Mouse (Mus musculus): Measurements from ENCODE around the gene Alk. TPM values are rescaled to one million over a fixed set of nuclear protein-coding genes. Genes with fewer than 3 reads are reported as not detected.

Alk gene
- total and polyA plus RNA-seq, 3 experiments, result 0.02 TPM; not detected in 2

DNA sequence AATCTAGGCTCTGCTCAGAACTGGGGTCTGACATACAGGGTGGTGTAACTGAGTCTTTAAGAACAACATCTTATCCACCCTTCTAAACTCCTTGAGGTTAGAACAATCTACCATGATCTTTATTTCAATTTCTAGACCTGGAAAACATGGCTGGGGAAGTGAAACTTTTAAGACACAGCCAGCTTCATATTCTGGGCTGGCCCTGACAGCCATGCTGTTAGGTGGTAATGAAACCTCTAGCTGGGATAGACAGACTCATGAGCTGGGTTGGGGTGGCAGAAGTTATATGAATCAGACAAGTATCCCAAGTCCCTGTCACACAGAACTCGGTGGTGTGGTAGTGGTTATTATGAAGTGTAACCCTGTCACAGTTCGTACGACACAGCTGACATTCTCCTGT lies 541.4 kb downstream of the Alk start:
- 84% methylated on average over 3 of the region's 3 CpGs for WGBS
- TF ChIP-seq EP300 (IDR thresholded peaks at IDR 0.05; ENCODE audit: insufficient read depth, low read depth, low read length) (no peak), POLR2A (IDR thresholded peaks at IDR 0.05; ENCODE audit: insufficient read depth, low read depth, low read length) (no peak), CTCF (IDR thresholded peaks at IDR 0.05) (no peak)

DNA sequence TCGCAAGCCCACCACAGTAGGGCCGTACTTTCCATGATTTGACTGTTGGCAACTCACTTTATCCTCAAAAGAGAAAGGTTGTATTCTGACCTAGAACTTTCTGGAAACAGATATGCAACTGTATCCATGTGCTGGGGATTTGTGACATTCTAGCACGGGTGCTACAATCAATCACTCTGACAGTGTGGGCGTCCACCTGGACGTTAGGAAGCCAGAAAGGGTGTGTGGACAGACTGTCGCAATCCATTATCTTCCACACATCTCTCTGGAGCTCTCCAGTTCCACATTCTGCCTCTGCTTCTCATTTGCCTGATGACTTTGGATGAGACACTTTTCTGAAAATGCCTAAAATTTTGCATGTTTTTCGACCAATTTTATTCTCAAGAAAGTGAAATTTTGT lies 545.1 kb downstream of the Alk start:
- Histone ChIP-seq H3K4me1 (ENCODE audit: control insufficient read depth, insufficient read depth, low read length) (no peaks in the 10 kb centered on the region), H3K4me3 (no peak overlapping the region), H3K27ac (no peak overlapping the region), H3K36me3 (ENCODE audit: control insufficient read depth, insufficient read depth, low read length) (no peaks in the 10 kb centered on the region), H3K27me3 (ENCODE audit: control insufficient read depth, insufficient read depth, low read length) (no peaks in the 10 kb centered on the region), H3K9ac (ENCODE audit: low read depth, low read length) (no peak overlapping the region), H3K79me2 (replicated peaks; ENCODE audit: control insufficient read depth, insufficient read depth, low read length) (no peaks in the 10 kb centered on the region)
- DNase-seq, result no peak
- TF ChIP-seq POLR2A (IDR thresholded peaks at IDR 0.05; ENCODE audit: insufficient read depth, low read depth, low read length), result no peak
- no peak for TF ChIP-seq EP300 (IDR thresholded peaks at IDR 0.05; ENCODE audit: insufficient read depth, low read depth, low read length)
- no peak for TF ChIP-seq CTCF (IDR thresholded peaks at IDR 0.05)
- intact Hi-C loops (cut with DNase I), result no loop called here
- 77% methylated on average over 7 of the region's 7 CpGs for WGBS

More for the DNA sequence above, 541.4 kb downstream of the Alk start:
- H3K4me3 ChIP-seq, result no peak overlapping the region
- H3K27ac ChIP-seq, result no peak overlapping the region
- H3K9ac ChIP-seq (ENCODE audit: low read depth, low read length), result no peak overlapping the region
- H3K27me3 ChIP-seq (ENCODE audit: control insufficient read depth, insufficient read depth, low read length), result no peaks in the 10 kb centered on the region
- no peaks in the 10 kb centered on the region for H3K4me1 ChIP-seq (ENCODE audit: control insufficient read depth, insufficient read depth, low read length)
- no peaks in the 10 kb centered on the region for H3K79me2 ChIP-seq (replicated peaks; ENCODE audit: control insufficient read depth, insufficient read depth, low read length)
- DNase-seq, result no peak
- H3K36me3 ChIP-seq (ENCODE audit: control insufficient read depth, insufficient read depth, low read length), result no peaks in the 10 kb centered on the region
- intact Hi-C loops (cut with DNase I), result no loop called here

DNA sequence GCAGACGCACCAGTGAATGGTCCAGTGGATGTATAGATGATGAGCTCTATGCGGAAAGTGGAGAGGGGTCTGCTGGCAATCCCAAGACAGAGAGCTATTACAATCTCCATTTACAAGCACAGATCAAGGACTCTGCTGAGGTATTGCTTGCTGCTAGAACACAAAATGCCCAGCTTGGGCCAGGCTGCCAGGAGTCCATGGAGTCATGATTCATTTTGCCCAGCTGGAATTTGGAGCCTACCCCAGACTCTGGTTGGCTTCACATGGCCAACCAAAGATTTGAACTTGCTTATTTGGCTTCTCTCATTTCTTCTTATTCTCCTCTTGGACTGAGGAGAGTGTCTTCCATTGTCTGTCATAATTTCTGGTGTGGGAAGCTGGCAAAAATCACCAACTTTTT lies 558.8 kb downstream of the Alk start:
- Histone ChIP-seq H3K4me3 (no peak overlapping the region), H3K79me2 (replicated peaks; ENCODE audit: control insufficient read depth, insufficient read depth, low read length) (no peaks in the 10 kb centered on the region), H3K4me1 (ENCODE audit: control insufficient read depth, insufficient read depth, low read length) (peaks cover 1% of the 10 kb centered on the region; the same call in 1 of the 2 replicates), H3K36me3 (ENCODE audit: control insufficient read depth, insufficient read depth, low read length) (no peaks in the 10 kb centered on the region), H3K27ac (no peak overlapping the region), H3K27me3 (ENCODE audit: control insufficient read depth, insufficient read depth, low read length) (no peaks in the 10 kb centered on the region), H3K9ac (ENCODE audit: low read depth, low read length) (no peak overlapping the region)
- TF ChIP-seq EP300 (IDR thresholded peaks at IDR 0.05; ENCODE audit: insufficient read depth, low read depth, low read length), result no peak
- no peak for TF ChIP-seq CTCF (IDR thresholded peaks at IDR 0.05)
- no peak for TF ChIP-seq POLR2A (IDR thresholded peaks at IDR 0.05; ENCODE audit: insufficient read depth, low read depth, low read length)
- 95% methylated on average over 2 of the region's 2 CpGs for WGBS
- no peak for DNase-seq
- intact Hi-C loops (cut with DNase I), result no loop called here

DNA sequence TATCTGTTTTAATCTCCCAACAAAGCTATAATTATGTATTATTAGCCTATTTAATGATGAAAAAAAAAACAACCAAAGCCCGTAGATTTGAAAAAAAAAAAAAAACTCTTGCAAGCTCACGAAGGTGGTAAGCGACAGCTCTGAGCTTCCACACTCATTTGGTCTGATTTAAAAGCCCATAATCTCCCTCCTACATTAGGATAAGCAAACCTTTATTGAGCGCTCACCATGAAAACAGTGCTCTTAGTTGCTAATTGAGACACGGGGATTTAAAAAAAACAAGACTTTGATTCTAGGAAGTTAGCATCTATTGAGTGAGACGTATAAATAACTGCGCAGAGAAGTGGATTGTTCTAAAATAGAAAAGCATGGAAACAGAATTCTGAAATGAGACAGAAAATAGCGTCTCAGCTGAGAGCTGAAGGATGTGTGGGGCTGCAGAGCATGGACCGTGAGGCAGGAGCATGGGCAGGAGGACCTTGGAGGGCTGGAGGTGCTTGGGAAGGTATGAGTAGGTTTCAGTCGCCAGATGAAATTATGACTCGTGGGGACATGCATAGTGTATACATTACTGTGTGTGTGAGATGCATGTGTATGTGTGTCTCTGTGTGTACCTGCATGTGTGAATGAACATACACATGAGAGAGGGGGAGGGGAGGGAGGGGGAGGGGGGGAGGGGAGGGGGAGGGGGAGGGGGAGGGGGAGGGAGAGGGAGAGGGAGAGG lies 560.6 kb downstream of the Alk start:
- TF ChIP-seq CTCF (IDR thresholded peaks at IDR 0.05) (no peak), EP300 (IDR thresholded peaks at IDR 0.05; ENCODE audit: insufficient read depth, low read depth, low read length) (no peak), POLR2A (IDR thresholded peaks at IDR 0.05; ENCODE audit: insufficient read depth, low read depth, low read length) (no peak)
- Histone ChIP-seq H3K9ac (ENCODE audit: low read depth, low read length) (no peak overlapping the region), H3K4me1 (ENCODE audit: control insufficient read depth, insufficient read depth, low read length) (peaks cover 1% of the 10 kb centered on the region; the same call in 1 of the 2 replicates), H3K4me3 (no peak overlapping the region), H3K79me2 (replicated peaks; ENCODE audit: control insufficient read depth, insufficient read depth, low read length) (no peaks in the 10 kb centered on the region), H3K27me3 (ENCODE audit: control insufficient read depth, insufficient read depth, low read length) (no peaks in the 10 kb centered on the region), H3K36me3 (ENCODE audit: control insufficient read depth, insufficient read depth, low read length) (no peaks in the 10 kb centered on the region), H3K27ac (no peak overlapping the region)
- intact Hi-C loops (cut with DNase I), result loop anchor here (5.0 kb wide), 1 partner anchor 47 kb away; no protein-coding TSS in a partner anchor
- no peak for DNase-seq
- 79% methylated on average over 11 of the region's 11 CpGs for WGBS

DNA sequence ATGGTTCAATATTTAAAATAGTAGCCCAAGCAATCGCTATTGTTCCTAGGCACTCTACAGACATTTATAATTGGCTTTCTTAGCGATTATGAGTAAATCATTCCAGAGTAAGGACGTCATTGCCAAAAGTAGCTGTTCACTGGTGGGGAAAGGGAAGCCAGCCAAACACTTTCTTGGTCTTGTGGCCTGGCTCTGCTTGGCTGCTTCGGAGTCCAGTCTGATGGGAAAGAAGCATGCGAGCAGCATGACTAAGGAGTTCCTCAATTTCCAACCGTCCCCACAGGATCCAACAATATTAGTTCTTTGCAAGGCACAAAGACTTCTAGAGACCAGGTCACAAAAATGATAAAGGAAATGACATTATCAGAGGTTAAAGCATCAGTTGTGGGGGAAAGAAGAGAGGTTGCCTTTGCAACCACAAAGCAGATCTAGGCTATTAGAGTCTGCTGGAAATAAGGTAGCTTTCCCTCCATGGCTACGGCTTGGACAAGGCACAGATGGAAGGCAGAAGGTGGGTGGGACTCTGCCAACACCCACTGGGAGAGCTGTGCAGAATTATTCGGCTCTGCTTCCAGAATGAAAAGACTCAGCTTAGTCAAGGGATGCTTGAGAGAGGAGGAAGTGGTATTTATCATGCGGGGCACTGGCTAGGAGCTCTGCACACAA lies 561.3 kb downstream of the Alk start:
- intact Hi-C loops (cut with DNase I), result loop anchor here (5.0 kb wide), 1 partner anchor 46 kb away; no protein-coding TSS in a partner anchor
- Histone ChIP-seq H3K4me1 (ENCODE audit: control insufficient read depth, insufficient read depth, low read length) (peaks cover 1% of the 10 kb centered on the region; the same call in 1 of the 2 replicates), H3K79me2 (replicated peaks; ENCODE audit: control insufficient read depth, insufficient read depth, low read length) (no peaks in the 10 kb centered on the region), H3K4me3 (no peak overlapping the region), H3K36me3 (ENCODE audit: control insufficient read depth, insufficient read depth, low read length) (no peaks in the 10 kb centered on the region), H3K9ac (ENCODE audit: low read depth, low read length) (no peak overlapping the region), H3K27ac (peak overlapping the region; percentile 10; the same call in 1 of the 2 replicates), H3K27me3 (ENCODE audit: control insufficient read depth, insufficient read depth, low read length) (no peaks in the 10 kb centered on the region)
- DNase-seq, result peak; percentile 41 to 75
- TF ChIP-seq EP300 (IDR thresholded peaks at IDR 0.05; ENCODE audit: insufficient read depth, low read depth, low read length), result 0 out of 2 replicates have a peak, but pooled peaks have one; percentile 53
- TF ChIP-seq CTCF (IDR thresholded peaks at IDR 0.05), result no peak
- 38% methylated on average over 9 of the region's 9 CpGs for WGBS
